Mouse (Mus musculus) kidney, embryonic 15.5 days (tissue): Measurements from ENCODE around the gene Frem1. TPM values are rescaled to one million over a fixed set of nuclear protein-coding genes. Genes with fewer than 3 reads are reported as not detected.

Experiments used
- ATAC-seq: fragments of 200-750 bp; cut with Nextera tagmentation; replicated peaks from 2 replicates; pipeline ENCODE4 v1.8.0; 2017; ENCODE audit warnings: moderate TSS enrichment; ENCODE audit not compliant: low FRiP score
- H3K27ac ChIP-seq: fragments of 300-500 bp; sonication (generic); 2 replicates; pipeline ENCODE4 v1.5.1; 2015; ENCODE audit warnings: mild to moderate bottlenecking, inconsistent platforms
- H3K27me3 ChIP-seq: fragments of 300-500 bp; sonication (generic); 2 replicates; pipeline ENCODE4 v1.6.1; 2015; ENCODE audit warnings: inconsistent platforms
- H3K36me3 ChIP-seq: fragments of 300-500 bp; sonication (generic); 2 replicates; pipeline ENCODE4 v1.6.1; 2015; ENCODE audit warnings: inconsistent platforms
- H3K4me1 ChIP-seq: fragments of 300-500 bp; sonication (generic); 2 replicates; pipeline ENCODE4 v1.6.1; 2015; ENCODE audit warnings: inconsistent platforms
- H3K4me2 ChIP-seq: fragments of 300-500 bp; sonication (generic); 2 replicates; pipeline ENCODE4 v1.6.1; 2015; ENCODE audit warnings: moderate library complexity, mild to moderate bottlenecking, inconsistent platforms
- H3K4me3 ChIP-seq: fragments of 300-500 bp; sonication (generic); replicated peaks from 2 replicates; pipeline ENCODE4 v1.5.1; 2015; ENCODE audit warnings: mild to moderate bottlenecking, inconsistent platforms
- H3K9ac ChIP-seq: fragments of 300-500 bp; sonication (generic); 2 replicates; pipeline ENCODE4 v1.6.1; 2015; ENCODE audit warnings: mild to moderate bottlenecking, inconsistent platforms
- H3K9me3 ChIP-seq: fragments of 300-500 bp; sonication (generic); replicated peaks from 2 replicates; pipeline ENCODE4 v1.6.1; 2016; ENCODE audit warnings: inconsistent platforms
- WGBS: fragments of 180-500 bp; shearing (Covaris S2); methylation state at CpG from one replicate; pipeline ENCODE4 v1.1.7; 2015; ENCODE audit warnings: mixed read lengths; 5-methylcytosine and 5-hydroxymethylcytosine counted together
- polyA plus RNA-seq: library from polyadenylated mRNA; unstranded; fragments of >200 nt; fragmentation: Nextera tagmentation; extraction: Ambion mirVana; gene quantifications from 2 replicates; pipeline ENCODE4 v1.2.1, GENCODE M21; 2015

The Frem1 gene
- polyA plus RNA-seq, 1 experiment from 2014 or later = 24.3 TPM

DNA sequence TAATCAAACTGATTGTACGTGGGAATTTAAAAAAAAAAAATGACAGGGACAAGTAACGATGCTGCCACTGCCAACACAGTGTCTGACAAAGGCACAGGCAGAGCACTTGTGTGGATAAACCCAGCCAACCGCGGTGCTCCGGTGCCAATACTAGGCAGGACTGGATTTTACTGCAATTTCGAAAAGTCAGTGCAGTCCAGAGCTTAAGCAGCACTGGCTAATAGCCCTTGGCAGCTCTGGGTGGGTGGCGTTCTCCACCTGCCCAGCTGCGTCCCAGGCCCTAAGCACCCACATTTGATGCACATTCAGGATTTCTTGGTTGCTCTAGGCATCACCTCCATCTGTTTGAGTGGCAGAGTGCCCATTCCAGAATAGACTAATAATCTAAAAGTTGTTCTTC, 188.8 kb downstream of the Frem1 start:
- ATAC-seq = no peak
- Histone ChIP-seq H3K4me2 (no peak overlapping the region), H3K9ac (no peak overlapping the region), H3K27ac (no peak overlapping the region), H3K27me3 (no peaks in the 10 kb centered on the region), H3K36me3 (no peaks in the 10 kb centered on the region), H3K9me3 (no peaks in the 10 kb centered on the region), H3K4me1 (peaks cover 10% of the 10 kb centered on the region; the same call in 1 of the 2 replicates), H3K4me3 (no peak overlapping the region)
- WGBS = 79% methylated on average over 8 of the region's 8 CpGs

DNA sequence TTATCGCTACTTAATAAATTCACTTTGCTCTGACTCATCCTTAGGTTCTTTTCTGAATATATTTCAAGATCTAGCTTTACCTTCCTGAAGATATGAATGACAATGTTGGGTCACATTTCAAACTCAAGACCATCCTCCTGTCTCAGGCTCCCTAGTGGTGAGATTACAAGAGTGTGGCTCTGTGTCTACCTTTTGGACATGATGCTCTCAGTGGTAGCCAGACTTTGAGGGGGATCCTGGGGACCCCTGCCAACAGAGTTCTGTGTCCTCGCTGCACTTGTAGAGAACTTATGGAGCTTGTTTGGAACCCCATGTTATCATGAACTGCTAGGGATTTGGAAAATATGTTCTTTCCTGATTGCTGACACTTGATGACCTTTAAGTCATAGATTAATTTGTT, 190.7 kb downstream of the Frem1 start:
- no peak overlapping the region for H3K27ac ChIP-seq
- 93% methylated on average over 2 of the region's 2 CpGs for WGBS
- H3K36me3 ChIP-seq = no peaks in the 10 kb centered on the region
- no peak overlapping the region for H3K9ac ChIP-seq
- no peaks in the 10 kb centered on the region for H3K9me3 ChIP-seq
- no peaks in the 10 kb centered on the region for H3K27me3 ChIP-seq
- no peak overlapping the region for H3K4me3 ChIP-seq
- no peak overlapping the region for H3K4me2 ChIP-seq
- ATAC-seq = no peak
- H3K4me1 ChIP-seq = peaks cover 11% of the 10 kb centered on the region; the same call in 1 of the 2 replicates

DNA sequence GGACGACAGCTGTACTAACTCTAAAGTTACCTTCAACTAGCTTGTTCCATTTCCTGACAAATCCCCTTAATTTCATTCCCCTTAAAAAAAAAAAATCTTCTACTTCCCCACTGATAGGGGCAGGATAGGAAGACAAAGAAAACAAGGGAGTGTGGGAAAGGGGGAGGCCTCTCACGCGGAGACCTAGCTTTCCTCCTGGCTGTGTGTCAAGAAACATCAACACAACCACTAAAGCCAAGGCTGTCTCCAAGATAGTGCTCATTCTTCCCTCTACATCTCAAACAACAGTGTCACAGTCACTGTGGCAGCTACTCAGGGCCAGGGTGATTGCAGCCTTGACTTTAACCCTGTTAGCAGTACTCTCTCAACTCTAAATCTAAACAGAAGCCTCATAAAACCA, 191.6 kb downstream of the Frem1 start:
- no peak for ATAC-seq

DNA sequence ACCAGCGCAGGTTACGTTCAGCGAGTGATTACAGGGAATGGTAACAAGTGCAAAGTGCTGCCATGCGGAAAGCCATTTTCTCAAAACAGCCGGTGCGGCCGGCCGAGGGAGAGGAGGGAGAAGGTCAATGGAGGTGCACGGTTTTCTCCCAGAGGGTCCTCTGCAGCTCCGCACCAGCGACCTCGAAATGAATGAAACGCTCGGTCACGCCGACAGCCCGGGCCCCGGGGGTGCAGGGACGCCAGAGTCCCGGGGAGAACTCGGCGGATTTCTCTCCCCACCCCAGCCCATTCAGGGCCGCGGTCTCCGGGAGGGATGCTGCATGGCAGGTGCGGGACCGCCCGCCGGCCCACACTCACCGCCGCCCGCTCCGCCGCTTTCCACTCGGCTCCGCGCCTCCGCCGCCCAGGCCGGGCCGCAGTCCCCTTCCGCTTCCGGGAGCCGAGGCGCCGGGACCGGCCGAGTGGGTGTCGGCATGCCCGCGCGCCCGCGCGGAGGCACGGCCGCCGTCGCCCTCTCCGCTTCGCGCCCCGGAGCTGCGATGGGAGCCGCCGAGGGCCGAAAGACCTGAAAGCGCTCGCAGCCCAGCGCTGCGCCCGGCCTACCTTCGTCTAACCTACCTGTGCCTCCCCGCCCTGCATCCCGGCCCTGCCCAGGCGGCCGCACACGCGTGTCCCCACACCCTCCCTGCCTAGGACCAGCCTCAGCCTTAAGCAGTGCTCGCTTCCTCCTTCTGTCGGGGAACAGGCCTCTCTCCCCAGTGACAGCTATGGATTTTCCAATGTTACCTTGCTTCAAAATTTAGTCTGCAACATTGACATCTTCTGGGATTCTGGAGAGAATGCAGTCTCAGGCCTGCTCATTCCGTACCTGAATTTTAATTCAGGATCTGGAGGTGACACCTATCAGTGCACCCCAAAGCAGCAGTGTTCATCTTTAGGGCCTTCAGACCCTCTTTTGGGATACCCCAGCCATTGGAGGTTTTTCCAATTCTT, 192.7 kb downstream of the Frem1 start, which contains the start of gene Zdhhc21:
Gene Zdhhc21, minus strand, starts transcription at position 828 of the 995 bp plus-strand sequence.
- H3K4me1 ChIP-seq = peaks cover 11% of the 10 kb centered on the region; the same call in 1 of the 2 replicates
- peak within 1 kb of the TSS; percentile 72 for H3K9ac ChIP-seq
- H3K4me2 ChIP-seq = peak within 1 kb of the TSS; percentile 88
- H3K4me3 ChIP-seq = peak within 1 kb of the TSS; percentile 84
- peak; percentile 93 for ATAC-seq
- H3K36me3 ChIP-seq = no peaks in the 10 kb centered on the region
- WGBS = under 1% methylated on average over 82 of the region's 82 CpGs
- H3K27ac ChIP-seq = peak within 1 kb of the TSS; percentile 90
- H3K9me3 ChIP-seq = no peaks in the 10 kb centered on the region
- no peaks in the 10 kb centered on the region for H3K27me3 ChIP-seq

More for the DNA sequence above, 191.6 kb downstream of the Frem1 start:
- H3K9me3 ChIP-seq = no peaks in the 10 kb centered on the region
- no peak overlapping the region for H3K4me2 ChIP-seq
- H3K27ac ChIP-seq = no peak overlapping the region
- H3K27me3 ChIP-seq = no peaks in the 10 kb centered on the region
- 49% methylated on average over 3 of the region's 3 CpGs for WGBS
- H3K36me3 ChIP-seq = no peaks in the 10 kb centered on the region
- no peak overlapping the region for H3K9ac ChIP-seq
- H3K4me1 ChIP-seq = peaks cover 11% of the 10 kb centered on the region; the same call in 1 of the 2 replicates
- no peak overlapping the region for H3K4me3 ChIP-seq

DNA sequence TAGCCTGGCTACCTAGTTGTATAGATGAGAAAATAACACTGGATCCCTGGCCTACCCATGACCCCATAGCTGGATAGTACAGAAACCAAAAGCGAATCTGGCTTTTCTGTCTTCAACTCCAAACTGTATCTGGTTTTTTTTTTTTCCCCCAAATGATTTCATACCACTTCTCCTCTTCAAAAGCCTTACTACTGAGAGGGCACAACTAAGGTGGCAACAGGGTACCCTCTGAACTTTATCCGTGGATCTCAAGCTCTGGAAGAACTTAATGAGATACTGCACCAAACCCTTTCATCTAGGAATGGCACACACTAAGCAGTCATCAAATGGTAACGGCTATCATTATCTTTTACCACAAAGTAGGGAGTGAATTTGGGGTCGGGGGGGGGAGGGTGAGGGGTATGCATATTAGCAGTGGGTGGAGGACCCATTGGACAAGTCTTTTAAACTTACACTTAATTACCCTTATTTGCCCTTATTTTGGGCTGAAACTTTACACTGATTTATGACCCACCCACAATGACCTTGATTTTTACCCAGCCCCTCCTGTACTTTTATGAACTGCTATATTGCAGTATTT, 193.6 kb downstream of the Frem1 start:
- Histone ChIP-seq H3K4me2 (peak overlapping the region; percentile 88), H3K27ac (0 out of 2 replicates have a peak overlapping the region, but pooled peaks have one; percentile 90), H3K4me3 (peak overlapping the region; percentile 84), H3K27me3 (no peaks in the 10 kb centered on the region), H3K9me3 (no peaks in the 10 kb centered on the region), H3K9ac (peak overlapping the region; percentile 72; the same call in 1 of the 2 replicates), H3K36me3 (no peaks in the 10 kb centered on the region), H3K4me1 (peaks cover 11% of the 10 kb centered on the region; the same call in 1 of the 2 replicates)
- 0 out of 2 replicates have a peak, but pooled peaks have one; percentile 1 for ATAC-seq
- 27% methylated on average over 4 of the region's 4 CpGs for WGBS

DNA sequence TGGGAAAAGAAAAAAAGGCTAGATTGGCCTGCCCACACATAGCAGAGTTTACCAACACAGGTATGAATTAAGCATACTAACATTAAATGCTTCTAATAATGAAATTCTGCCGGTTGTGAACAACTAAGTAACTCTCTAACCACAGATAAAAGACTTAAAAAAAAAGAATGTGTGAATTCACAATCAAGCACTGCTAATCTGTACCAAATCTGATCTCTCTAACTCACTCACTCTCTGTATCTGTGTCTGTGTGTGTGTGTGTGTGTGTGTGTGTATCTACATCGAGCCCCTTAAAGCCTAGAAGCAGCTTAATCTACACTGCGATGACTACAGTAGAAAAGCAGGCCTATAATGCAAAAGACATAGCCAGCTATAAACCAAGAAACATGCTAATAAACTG, 195.2 kb downstream of the Frem1 start:
- H3K27me3 ChIP-seq = no peaks in the 10 kb centered on the region
- H3K4me2 ChIP-seq = no peak overlapping the region
- ATAC-seq = no peak
- WGBS = 87% methylated on average over 3 of the region's 3 CpGs
- peaks cover 5% of the 10 kb centered on the region; the same call in 1 of the 2 replicates for H3K36me3 ChIP-seq
- no peak overlapping the region for H3K27ac ChIP-seq
- H3K9me3 ChIP-seq = no peaks in the 10 kb centered on the region
- no peak overlapping the region for H3K9ac ChIP-seq
- H3K4me1 ChIP-seq = peaks cover 11% of the 10 kb centered on the region; the same call in 1 of the 2 replicates
- H3K4me3 ChIP-seq = no peak overlapping the region

DNA sequence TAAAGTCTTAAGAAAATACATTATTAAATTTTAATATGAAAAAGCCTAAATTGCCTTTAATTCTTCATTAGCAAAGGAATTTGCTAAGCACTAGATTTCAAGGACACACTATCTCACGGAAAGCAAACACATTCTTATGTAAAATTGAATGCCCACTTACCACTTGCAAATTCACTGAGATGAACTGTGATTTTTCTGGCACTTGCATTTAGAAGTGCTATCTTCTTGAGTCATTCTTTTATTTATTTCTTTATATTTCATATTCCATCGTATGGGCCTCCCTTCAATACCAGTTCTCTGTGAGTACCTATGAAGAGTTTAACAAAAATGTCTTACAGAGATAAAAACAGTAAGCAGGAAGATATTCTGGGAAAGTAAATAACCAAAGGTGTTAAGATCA, 198.3 kb downstream of the Frem1 start:
- Histone ChIP-seq H3K27ac (no peak overlapping the region), H3K9ac (no peak overlapping the region), H3K4me2 (no peak overlapping the region), H3K27me3 (no peaks in the 10 kb centered on the region), H3K4me3 (no peak overlapping the region), H3K9me3 (no peaks in the 10 kb centered on the region), H3K4me1 (0 out of 2 replicates have a peak, but pooled peaks cover 6% of the 10 kb centered on the region), H3K36me3 (peaks cover 5% of the 10 kb centered on the region; the same call in 1 of the 2 replicates)
- 91% methylated on average over 2 of the region's 2 CpGs for WGBS
- no peak for ATAC-seq

DNA sequence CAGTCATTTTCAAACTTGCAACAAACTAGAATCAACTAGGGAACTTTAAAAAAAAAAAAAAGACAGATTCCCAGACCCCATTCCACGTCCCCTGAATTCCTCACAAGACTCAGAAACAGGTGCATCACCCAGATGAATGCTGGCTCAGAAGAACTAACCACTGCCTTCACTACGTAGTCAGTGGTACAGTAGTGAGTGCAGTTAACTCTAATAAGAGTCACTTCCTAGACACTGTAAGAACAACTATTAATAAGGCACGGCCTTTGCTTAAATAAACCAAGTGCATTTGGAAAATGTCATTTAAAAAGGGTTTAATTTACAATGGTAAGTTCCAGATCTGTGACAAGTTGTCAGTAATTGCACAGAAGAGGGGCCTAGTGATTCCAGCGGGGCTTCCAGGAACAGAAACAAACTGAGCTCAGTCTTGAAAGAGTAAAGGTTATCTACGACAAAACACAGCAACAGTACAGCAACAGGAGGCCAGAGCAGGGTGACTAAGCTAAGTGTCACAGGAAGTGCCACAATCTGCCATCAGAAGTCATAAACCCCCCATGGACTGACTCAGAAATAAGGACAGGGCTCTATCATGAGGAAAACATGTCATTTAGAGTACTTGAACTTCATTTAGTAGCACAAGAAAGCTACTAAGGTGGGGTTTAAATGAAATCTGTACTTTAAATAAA, 203.4 kb downstream of the Frem1 start:
- Histone ChIP-seq H3K9me3 (no peaks in the 10 kb centered on the region), H3K4me2 (no peak overlapping the region), H3K4me1 (no peaks in the 10 kb centered on the region), H3K27me3 (no peaks in the 10 kb centered on the region), H3K36me3 (peaks cover 12% of the 10 kb centered on the region; the same call in 1 of the 2 replicates), H3K9ac (no peak overlapping the region), H3K4me3 (no peak overlapping the region), H3K27ac (no peak overlapping the region)
- 56% methylated on average over 5 of the region's 5 CpGs for WGBS
- no peak for ATAC-seq

Other genes starting within 250 kb of the Frem1 start
- 13.6 and 14.0 TPM in 2 replicates for gene Zdhhc21, start 192.4 kb downstream of the Frem1 start, polyA plus RNA-seq
- gene Cer1, start 167.2 kb downstream of the Frem1 start, polyA plus RNA-seq = 0.09 TPM in 1 of 2 replicates, not detected in the other